Mouse (Mus musculus): ENCODE measurements around the gene Fbxw28. TPM values are rescaled to one million over a fixed set of nuclear protein-coding genes. Genes with fewer than 3 reads are reported as not detected.

Fbxw28 gene
- not detected for polyA plus RNA-seq (2015; fragmentation: Illumina TruSeq; extraction: RNeasy Lipid Tissue Mini Kit (QIAGEN cat#74804); ENCODE audit: insufficient read depth, low replicate concordance)

GRCm38 (mm10) chr9:109339559-109339958, at the start of gene Fbxw28:
Gene Fbxw28 (minus strand): TSS chr9:109339659.

GRCm38 (mm10) chr9:109287576-109287975, 51.9 kb downstream of the Fbxw28 start, which contains the start of gene Fbxw14:
Gene Fbxw14 (minus strand): TSS chr9:109287676.

Other genes starting within 250 kb of the Fbxw28 start
- 5.2 TPM for gene Plxnb1, start 244.3 kb downstream of the Fbxw28 start, polyA plus RNA-seq (2015; fragmentation: Illumina TruSeq; extraction: RNeasy Lipid Tissue Mini Kit (QIAGEN cat#74804); ENCODE audit: insufficient read depth, low replicate concordance)
- gene Fbxw21, start 177.6 kb downstream of the Fbxw28 start, polyA plus RNA-seq (2015; fragmentation: Illumina TruSeq; extraction: RNeasy Lipid Tissue Mini Kit (QIAGEN cat#74804); ENCODE audit: insufficient read depth, low replicate concordance): not detected
- 1.9 TPM for gene Fbxw13, start 143.7 kb downstream of the Fbxw28 start, polyA plus RNA-seq (2015; fragmentation: Illumina TruSeq; extraction: RNeasy Lipid Tissue Mini Kit (QIAGEN cat#74804); ENCODE audit: insufficient read depth, low replicate concordance)
- gene Fbxw20, start 104.9 kb downstream of the Fbxw28 start, polyA plus RNA-seq (2015; fragmentation: Illumina TruSeq; extraction: RNeasy Lipid Tissue Mini Kit (QIAGEN cat#74804); ENCODE audit: insufficient read depth, low replicate concordance): not detected
- not detected for gene Fbxw14, start 52.0 kb downstream of the Fbxw28 start, polyA plus RNA-seq (2015; fragmentation: Illumina TruSeq; extraction: RNeasy Lipid Tissue Mini Kit (QIAGEN cat#74804); ENCODE audit: insufficient read depth, low replicate concordance)
- not detected for gene Fbxw22, start 64.6 kb upstream of the Fbxw28 start, polyA plus RNA-seq (2015; fragmentation: Illumina TruSeq; extraction: RNeasy Lipid Tissue Mini Kit (QIAGEN cat#74804); ENCODE audit: insufficient read depth, low replicate concordance)
- not detected for gene Fbxw16, start 109.5 kb upstream of the Fbxw28 start, polyA plus RNA-seq (2015; fragmentation: Illumina TruSeq; extraction: RNeasy Lipid Tissue Mini Kit (QIAGEN cat#74804); ENCODE audit: insufficient read depth, low replicate concordance)
- not detected for gene Fbxw19, start 156.2 kb upstream of the Fbxw28 start, polyA plus RNA-seq (2015; fragmentation: Illumina TruSeq; extraction: RNeasy Lipid Tissue Mini Kit (QIAGEN cat#74804); ENCODE audit: insufficient read depth, low replicate concordance)
- not detected for gene Fbxw15, start 228.6 kb upstream of the Fbxw28 start, polyA plus RNA-seq (2015; fragmentation: Illumina TruSeq; extraction: RNeasy Lipid Tissue Mini Kit (QIAGEN cat#74804); ENCODE audit: insufficient read depth, low replicate concordance)